In genomic region chr17:25956201-25956600, GRCm38 (mm10) we compare ENCODE assay signal across 20 mouse cellular contexts. TPM values are rescaled to one million over a fixed set of nuclear protein-coding genes. Genes with fewer than 3 reads are reported as not detected.
DNase-seq lines count a peak whose midpoint lies in the region; ATAC-seq and TF ChIP-seq lines count a peak whose summit lies in the region.
"Had no signal": no experiment of that assay in that cellular context is flagged by ENCODE, and none has a peak within 500 bp of the region (broad histone marks: within the 10 kb centered on the region; RNA-seq: fewer than 3 reads in every experiment).

No protein-coding gene starts in this region.

- no peak for ATAC-seq in hindbrain, embryonic 12.5 days (ENCODE audit: low FRiP score)
- no peak for ATAC-seq in midbrain, postnatal 0 days (ENCODE audit: low FRiP score)
- ATAC-seq: activated CD4-positive, CD25-positive, alpha-beta regulatory T cell, adult 4 months; inflammation-experienced regulatory T-cells, adult 6 months had no signal

- H3K9me3 ChIP-seq in hindbrain, embryonic 10.5 days, result no peaks in the 10 kb centered on the region
- H3K9me3 ChIP-seq in hindbrain, embryonic 12.5 days (replicated peaks), result no peaks in the 10 kb centered on the region
- no peaks in the 10 kb centered on the region for H3K9me3 ChIP-seq in midbrain, postnatal 0 days (ENCODE audit: low read length)
- H3K9me3 ChIP-seq in midbrain, embryonic 10.5 days (replicated peaks), result no peaks in the 10 kb centered on the region
- H3K9me3 ChIP-seq: embryonic facial prominence, embryonic 13.5 days; forebrain, embryonic 12.5 days; lung, embryonic 15.5 days; neural tube, embryonic 15.5 days had no signal

- H3K9ac ChIP-seq in hindbrain, embryonic 12.5 days, result no peak overlapping the region
- H3K9ac ChIP-seq in midbrain, postnatal 0 days (replicated peaks; ENCODE audit: low read length, poor library complexity, severe bottlenecking), result no peak overlapping the region
- H3K9ac ChIP-seq: forebrain, embryonic 12.5 days; lung, embryonic 15.5 days; neural tube, embryonic 15.5 days had no signal

- H3K27ac ChIP-seq in hindbrain, embryonic 10.5 days, result 0 out of 2 replicates have a peak overlapping the region, but pooled peaks have one; percentile 12
- no peak overlapping the region for H3K27ac ChIP-seq in hindbrain, embryonic 12.5 days
- no peak overlapping the region for H3K27ac ChIP-seq in midbrain, postnatal 0 days (ENCODE audit: low read depth, low read length)
- no peak overlapping the region for H3K27ac ChIP-seq in midbrain, embryonic 10.5 days (replicated peaks)
- H3K27ac ChIP-seq: embryonic facial prominence, embryonic 13.5 days; forebrain, embryonic 12.5 days; lung, embryonic 15.5 days; neural tube, embryonic 15.5 days; stomach, postnatal 0 days had no signal

- peaks cover 20% of the 10 kb centered on the region for H3K4me1 ChIP-seq in hindbrain, embryonic 10.5 days (replicated peaks)
- H3K4me1 ChIP-seq in hindbrain, embryonic 12.5 days, result peaks cover 14% of the 10 kb centered on the region
- no peaks in the 10 kb centered on the region for H3K4me1 ChIP-seq in midbrain, postnatal 0 days (ENCODE audit: insufficient read depth, low read length)
- H3K4me1 ChIP-seq in midbrain, embryonic 10.5 days, result peaks cover 15% of the 10 kb centered on the region

- TF ChIP-seq CTCF in midbrain, postnatal 0 days (IDR thresholded peaks at IDR 0.05), result no peak

- 73% methylated on average over 7 of the region's 7 CpGs for WGBS in hindbrain, embryonic 10.5 days
- 69% methylated on average over 7 of the region's 7 CpGs for WGBS in hindbrain, embryonic 12.5 days
- 61% methylated on average over 7 of the region's 7 CpGs for WGBS in midbrain, postnatal 0 days
- 76% methylated on average over 7 of the region's 7 CpGs for WGBS in midbrain, embryonic 10.5 days

- peaks cover 42% of the 10 kb centered on the region for H3K27me3 ChIP-seq in hindbrain, embryonic 10.5 days (ENCODE audit: insufficient read depth, poor library complexity, severe bottlenecking)
- peaks cover 28% of the 10 kb centered on the region for H3K27me3 ChIP-seq in hindbrain, embryonic 12.5 days
- peaks cover 23% of the 10 kb centered on the region for H3K27me3 ChIP-seq in midbrain, postnatal 0 days (ENCODE audit: insufficient read depth, low read length)
- peaks cover 37% of the 10 kb centered on the region for H3K27me3 ChIP-seq in midbrain, embryonic 10.5 days (ENCODE audit: low read depth, poor library complexity, severe bottlenecking)

- H3K4me3 ChIP-seq in hindbrain, embryonic 10.5 days, result no peak overlapping the region
- no peak overlapping the region for H3K4me3 ChIP-seq in hindbrain, embryonic 12.5 days
- H3K4me3 ChIP-seq in midbrain, postnatal 0 days (ENCODE audit: low read depth, low read length), result no peak overlapping the region
- no peak overlapping the region for H3K4me3 ChIP-seq in midbrain, embryonic 10.5 days
- H3K4me3 ChIP-seq: embryonic facial prominence, embryonic 13.5 days; forebrain, embryonic 12.5 days; lung, embryonic 15.5 days; neural tube, embryonic 15.5 days had no signal

- H3K36me3 ChIP-seq in hindbrain, embryonic 10.5 days, result peaks cover 43% of the 10 kb centered on the region
- peaks cover 33% of the 10 kb centered on the region for H3K36me3 ChIP-seq in hindbrain, embryonic 12.5 days
- peaks cover 18% of the 10 kb centered on the region for H3K36me3 ChIP-seq in midbrain, postnatal 0 days (ENCODE audit: insufficient read depth, low read length)
- peaks cover 41% of the 10 kb centered on the region for H3K36me3 ChIP-seq in midbrain, embryonic 10.5 days

- H3K4me2 ChIP-seq in hindbrain, embryonic 12.5 days (replicated peaks), result no peak overlapping the region
- H3K4me2 ChIP-seq in midbrain, postnatal 0 days (ENCODE audit: low read depth, low read length, poor library complexity, severe bottlenecking), result no peak overlapping the region
- H3K4me2 ChIP-seq: embryonic facial prominence, embryonic 13.5 days; forebrain, embryonic 12.5 days; lung, embryonic 15.5 days; neural tube, embryonic 15.5 days had no signal

- no peak for DNase-seq in hindbrain, embryonic 10.5 days (ENCODE audit: low spot score)
- DNase-seq in midbrain, postnatal 0 days (ENCODE audit: low spot score), result peak; percentile 60
- DNase-seq in midbrain, embryonic 10.5 days (ENCODE audit: low spot score), result no peak
- DNase-seq in cerebellum, postnatal 14 days, result peak; percentile 88
- no peak for DNase-seq in lung, postnatal 25 days (ENCODE audit: low spot score)
- DNase-seq in lung, postnatal 14 days, result no peak
- DNase-seq: heart, adult 11 months; kidney, adult 9 months; thymus, postnatal 36 days had no signal

RNA-seq across cellular contexts. Expression of gene A930017K11Rik, which starts 3.8 kb away (rescaled TPM):
- polyA plus RNA-seq in hindbrain, embryonic 10.5 days (2016; fragmentation: Nextera tagmentation; extraction: Ambion mirVana), result 0.25 and 0.34 TPM in 2 replicates
- 0.17 and 0.18 TPM in 2 replicates for polyA plus RNA-seq in hindbrain, embryonic 12.5 days (2016; fragmentation: Nextera tagmentation; extraction: Ambion mirVana)
- 2.9 and 4.1 TPM in 2 replicates for total RNA-seq in midbrain, postnatal 0 days (2014; rRNA removed)
- 3.2 and 3.7 TPM in 2 replicates for polyA plus RNA-seq in midbrain, postnatal 0 days (2015; fragmentation: Nextera tagmentation; extraction: Ambion mirVana)
- 0.06 and 0.19 TPM in 2 replicates for polyA plus RNA-seq in midbrain, embryonic 10.5 days (2016; fragmentation: Nextera tagmentation; extraction: Ambion mirVana)
- total RNA-seq: megakaryocyte, adult 5-6 weeks had no signal
- polyA plus RNA-seq: activated CD4-positive, CD25-positive, alpha-beta regulatory T cell, adult 4 months; heart, embryonic 16.5 days; inflammation-experienced regulatory T-cells, adult 6 months; large intestine, adult 2 months; stomach, postnatal 0 days had no signal

RNA-seq across cellular contexts. Expression of gene Nhlrc4, which starts 11.4 kb away (rescaled TPM):
- polyA plus RNA-seq in hindbrain, embryonic 10.5 days (2016; fragmentation: Nextera tagmentation; extraction: Ambion mirVana), result 0.21 and 0.55 TPM in 2 replicates
- polyA plus RNA-seq in hindbrain, embryonic 12.5 days (2016; fragmentation: Nextera tagmentation; extraction: Ambion mirVana), result 0.27 TPM in 1 of 2 replicates, not detected in the other
- 0.47 and 0.60 TPM in 2 replicates for total RNA-seq in midbrain, postnatal 0 days (2014; rRNA removed)
- 0.35 and 0.91 TPM in 2 replicates for polyA plus RNA-seq in midbrain, postnatal 0 days (2015; fragmentation: Nextera tagmentation; extraction: Ambion mirVana)
- 0.34 TPM in 1 of 2 replicates, not detected in the other for polyA plus RNA-seq in midbrain, embryonic 10.5 days (2016; fragmentation: Nextera tagmentation; extraction: Ambion mirVana)
- total RNA-seq: megakaryocyte, adult 5-6 weeks had no signal
- polyA plus RNA-seq: activated CD4-positive, CD25-positive, alpha-beta regulatory T cell, adult 4 months; embryonic facial prominence, embryonic 13.5 days; inflammation-experienced regulatory T-cells, adult 6 months; large intestine, adult 2 months; neural tube, embryonic 15.5 days; stomach, postnatal 0 days had no signal

RNA-seq across cellular contexts. Expression of gene Pigq, which starts 11.5 kb away (rescaled TPM):
- 65.4 and 72.6 TPM in 2 replicates for polyA plus RNA-seq in hindbrain, embryonic 10.5 days (2016; fragmentation: Nextera tagmentation; extraction: Ambion mirVana)
- 53.6 and 57.5 TPM in 2 replicates for polyA plus RNA-seq in hindbrain, embryonic 12.5 days (2016; fragmentation: Nextera tagmentation; extraction: Ambion mirVana)
- 73.6 and 111 TPM in 2 replicates for total RNA-seq in midbrain, postnatal 0 days (2014; rRNA removed)
- 75.4 and 79.7 TPM in 2 replicates for polyA plus RNA-seq in midbrain, postnatal 0 days (2015; fragmentation: Nextera tagmentation; extraction: Ambion mirVana)
- polyA plus RNA-seq in midbrain, embryonic 10.5 days (2016; fragmentation: Nextera tagmentation; extraction: Ambion mirVana), result 64.8 and 67.8 TPM in 2 replicates

RNA-seq across cellular contexts. Expression of gene Capn15, which starts 29.4 kb away (rescaled TPM):
- polyA plus RNA-seq in hindbrain, embryonic 10.5 days (2016; fragmentation: Nextera tagmentation; extraction: Ambion mirVana), result 32.4 and 35.0 TPM in 2 replicates
- 32.5 and 32.6 TPM in 2 replicates for polyA plus RNA-seq in hindbrain, embryonic 12.5 days (2016; fragmentation: Nextera tagmentation; extraction: Ambion mirVana)
- total RNA-seq in midbrain, postnatal 0 days (2014; rRNA removed), result 29.7 and 36.8 TPM in 2 replicates
- 14.7 and 20.1 TPM in 2 replicates for polyA plus RNA-seq in midbrain, postnatal 0 days (2015; fragmentation: Nextera tagmentation; extraction: Ambion mirVana)
- 27.6 and 29.5 TPM in 2 replicates for polyA plus RNA-seq in midbrain, embryonic 10.5 days (2016; fragmentation: Nextera tagmentation; extraction: Ambion mirVana)

RNA-seq across cellular contexts. Expression of gene Rab40c, which starts 36.7 kb away (rescaled TPM):
- polyA plus RNA-seq in hindbrain, embryonic 10.5 days (2016; fragmentation: Nextera tagmentation; extraction: Ambion mirVana), result 33.4 and 43.4 TPM in 2 replicates
- polyA plus RNA-seq in hindbrain, embryonic 12.5 days (2016; fragmentation: Nextera tagmentation; extraction: Ambion mirVana), result 42.1 and 43.6 TPM in 2 replicates
- 42.1 and 43.0 TPM in 2 replicates for total RNA-seq in midbrain, postnatal 0 days (2014; rRNA removed)
- 36.2 and 38.9 TPM in 2 replicates for polyA plus RNA-seq in midbrain, postnatal 0 days (2015; fragmentation: Nextera tagmentation; extraction: Ambion mirVana)
- polyA plus RNA-seq in midbrain, embryonic 10.5 days (2016; fragmentation: Nextera tagmentation; extraction: Ambion mirVana), result 29.8 and 33.6 TPM in 2 replicates

Comparison
In these comparisons a context has a peak if more than half of its experiments do, and no peak if none do; other contexts are left out.
1. DNase-seq: peak in midbrain, postnatal 0 days (single experiment) and cerebellum, postnatal 14 days (2 of 2); none in hindbrain, embryonic 10.5 days (single experiment), midbrain, embryonic 10.5 days (single experiment), lung, postnatal 25 days (single experiment) and lung, postnatal 14 days (single experiment).